Mouse (Mus musculus) kidney, embryonic 15.5 days (tissue): ENCODE measurements around the gene Btnl9. TPM values are rescaled to one million over a fixed set of nuclear protein-coding genes. Genes with fewer than 3 reads are reported as not detected.

Experiments
- ATAC-seq: fragments of 200-750 bp; cut with Nextera tagmentation; replicated peaks from 2 replicates; pipeline ENCODE4 v1.8.0; 2017; ENCODE audit warnings: moderate TSS enrichment; ENCODE audit not compliant: low FRiP score
- H3K27ac ChIP-seq: fragments of 300-500 bp; sonication (generic); 2 replicates; pipeline ENCODE4 v1.5.1; 2015; ENCODE audit warnings: mild to moderate bottlenecking, inconsistent platforms
- H3K27me3 ChIP-seq: fragments of 300-500 bp; sonication (generic); 2 replicates; pipeline ENCODE4 v1.6.1; 2015; ENCODE audit warnings: inconsistent platforms
- H3K36me3 ChIP-seq: fragments of 300-500 bp; sonication (generic); 2 replicates; pipeline ENCODE4 v1.6.1; 2015; ENCODE audit warnings: inconsistent platforms
- H3K4me1 ChIP-seq: fragments of 300-500 bp; sonication (generic); 2 replicates; pipeline ENCODE4 v1.6.1; 2015; ENCODE audit warnings: inconsistent platforms
- H3K4me2 ChIP-seq: fragments of 300-500 bp; sonication (generic); 2 replicates; pipeline ENCODE4 v1.6.1; 2015; ENCODE audit warnings: moderate library complexity, mild to moderate bottlenecking, inconsistent platforms
- H3K4me3 ChIP-seq: fragments of 300-500 bp; sonication (generic); replicated peaks from 2 replicates; pipeline ENCODE4 v1.5.1; 2015; ENCODE audit warnings: mild to moderate bottlenecking, inconsistent platforms
- H3K9ac ChIP-seq: fragments of 300-500 bp; sonication (generic); 2 replicates; pipeline ENCODE4 v1.6.1; 2015; ENCODE audit warnings: mild to moderate bottlenecking, inconsistent platforms
- H3K9me3 ChIP-seq: fragments of 300-500 bp; sonication (generic); replicated peaks from 2 replicates; pipeline ENCODE4 v1.6.1; 2016; ENCODE audit warnings: inconsistent platforms
- WGBS: fragments of 180-500 bp; shearing (Covaris S2); methylation state at CpG from one replicate; pipeline ENCODE4 v1.1.7; 2015; ENCODE audit warnings: mixed read lengths; 5-methylcytosine and 5-hydroxymethylcytosine counted together
- polyA plus RNA-seq: library from polyadenylated mRNA; unstranded; fragments of >200 nt; fragmentation: Nextera tagmentation; extraction: Ambion mirVana; gene quantifications from 2 replicates; pipeline ENCODE4 v1.2.1, GENCODE M21; 2015

Gene Btnl9
- polyA plus RNA-seq = 2.6 and 5.6 TPM in 2 replicates

DNA sequence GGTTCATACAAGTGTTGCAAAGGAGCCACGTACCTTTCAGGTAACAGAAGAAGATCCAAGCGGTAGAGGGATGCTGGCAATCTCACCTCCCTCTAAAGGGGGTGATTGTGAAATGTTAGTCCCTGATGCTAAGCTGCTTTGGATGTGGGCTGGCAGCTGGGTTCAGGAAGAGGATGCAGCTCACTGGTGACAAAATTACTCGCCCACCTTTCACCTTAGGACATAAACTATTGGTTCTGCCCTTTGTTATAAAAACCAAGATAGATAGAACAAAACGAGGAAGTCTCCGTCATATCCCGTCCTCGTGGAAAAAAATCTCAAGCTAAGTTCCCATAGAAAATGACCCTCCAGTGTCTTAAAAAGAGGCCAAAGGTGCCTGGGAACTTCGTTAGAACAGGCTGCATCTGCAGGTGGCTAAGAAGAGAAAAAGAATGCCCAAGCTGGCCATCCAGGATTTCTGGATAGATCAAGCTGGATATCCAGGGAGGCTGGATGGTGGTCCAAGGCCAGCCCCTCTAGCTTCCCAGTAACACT lies at the start of gene Btnl9:
Btnl9 (minus strand) TSS at position 205 of the 534 bp plus-strand sequence.
- no peak within 1 kb of the TSS for H3K9ac ChIP-seq
- peak within 1 kb of the TSS; percentile 38 for H3K27ac ChIP-seq
- no peak within 1 kb of the TSS; the same call in 1 of the 2 replicates for H3K4me2 ChIP-seq
- H3K9me3 ChIP-seq = no peaks in the 10 kb centered on the region
- H3K4me3 ChIP-seq = no peak within 1 kb of the TSS
- H3K4me1 ChIP-seq = 0 out of 2 replicates have a peak, but pooled peaks cover 3% of the 10 kb centered on the region
- no peak for ATAC-seq
- no peaks in the 10 kb centered on the region for H3K27me3 ChIP-seq
- H3K36me3 ChIP-seq = no peaks in the 10 kb centered on the region
- WGBS = 59% methylated on average over 8 of the region's 8 CpGs

DNA sequence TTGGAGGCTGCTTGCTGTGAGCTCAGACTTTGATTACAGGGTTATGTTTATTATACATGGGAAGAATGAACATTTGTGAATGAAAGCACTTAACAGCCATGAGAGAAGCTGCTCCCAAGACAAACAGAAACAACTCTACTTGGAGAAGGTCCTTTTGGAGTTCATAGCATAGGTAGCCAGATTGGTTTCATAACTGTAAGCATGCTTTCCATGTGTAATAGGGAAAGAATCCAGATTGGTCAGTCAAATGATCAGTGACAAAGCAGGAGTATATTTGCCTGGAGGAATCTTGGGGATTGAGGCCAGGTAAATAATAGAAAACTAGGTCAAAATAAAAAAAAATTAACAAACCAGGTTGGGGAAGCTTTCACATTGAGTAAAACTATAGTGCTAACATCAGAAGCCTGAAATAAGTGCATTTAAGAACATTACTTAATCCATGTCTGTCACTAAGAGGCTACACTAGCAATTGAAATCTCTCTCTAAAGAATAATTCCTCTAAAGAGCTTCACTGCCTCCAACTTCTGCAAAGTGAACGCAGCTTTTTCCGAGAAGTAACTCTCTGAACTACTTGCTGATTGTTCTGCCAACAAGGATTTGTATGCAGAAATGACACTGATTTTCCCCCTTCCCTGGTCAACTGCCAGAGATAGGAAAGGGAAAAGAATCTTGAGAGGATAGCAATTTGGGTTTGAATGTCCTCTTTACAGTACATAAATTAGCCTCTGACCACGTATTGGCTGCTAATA lies 48.7 kb upstream of the Btnl9 start:
- Histone ChIP-seq H3K27me3 (no peaks in the 10 kb centered on the region), H3K36me3 (no peaks in the 10 kb centered on the region), H3K9ac (no peak overlapping the region), H3K4me3 (no peak overlapping the region), H3K4me1 (no peaks in the 10 kb centered on the region), H3K9me3 (0 out of 2 replicates have a peak, but pooled peaks cover 3% of the 10 kb centered on the region), H3K4me2 (no peak overlapping the region), H3K27ac (no peak overlapping the region)
- no peak for ATAC-seq
- 67% methylated on average over 3 of the region's 3 CpGs for WGBS

DNA sequence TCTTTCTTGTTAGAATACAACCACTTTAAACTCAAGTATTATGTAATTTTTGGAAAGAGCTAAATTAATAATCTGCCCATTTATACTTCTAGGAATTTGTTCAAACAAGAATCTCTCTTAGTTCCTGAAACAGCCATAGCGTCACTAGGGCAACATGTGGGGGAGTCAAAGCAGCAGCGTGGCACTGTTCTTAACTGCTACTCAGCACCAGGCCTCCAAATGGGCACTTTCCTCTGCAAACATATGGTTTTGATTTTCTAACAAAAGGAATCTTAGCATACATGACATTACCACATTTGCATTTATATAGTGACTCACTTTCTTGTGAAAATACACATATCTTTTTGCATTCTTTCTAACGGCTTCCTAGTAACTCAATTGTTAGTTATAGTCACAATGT lies 45.8 kb upstream of the Btnl9 start:
- H3K4me3 ChIP-seq = no peak overlapping the region
- H3K36me3 ChIP-seq = no peaks in the 10 kb centered on the region
- WGBS = 67% methylated on average over 3 of the region's 3 CpGs

DNA sequence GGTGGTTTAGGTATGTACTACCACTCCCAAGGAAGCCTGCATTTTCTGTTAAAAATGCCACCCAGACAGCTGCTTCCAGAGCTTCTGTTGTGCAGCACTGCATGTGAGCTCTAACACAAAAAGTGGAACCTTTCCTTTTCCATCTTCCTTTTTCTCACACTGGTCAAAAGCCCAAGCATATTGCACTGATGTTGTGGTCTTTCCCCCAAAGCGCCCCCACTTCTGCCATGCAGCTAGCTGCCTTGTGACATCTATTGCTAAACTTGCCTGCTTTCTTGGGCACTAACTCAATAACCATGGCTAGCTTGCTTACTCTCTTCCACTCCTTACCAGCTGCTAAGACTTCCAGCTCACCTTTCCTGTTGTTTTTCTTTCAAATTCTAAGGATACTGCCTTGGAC lies 37.5 kb upstream of the Btnl9 start:
- H3K27me3 ChIP-seq = no peaks in the 10 kb centered on the region
- peaks cover 7% of the 10 kb centered on the region; the same call in 1 of the 2 replicates for H3K36me3 ChIP-seq
- no peak overlapping the region for H3K9ac ChIP-seq
- no peak overlapping the region for H3K27ac ChIP-seq
- ATAC-seq = no peak
- no peak overlapping the region for H3K4me2 ChIP-seq
- H3K9me3 ChIP-seq = no peaks in the 10 kb centered on the region
- 67% methylated on average over 1 of the region's 1 CpGs for WGBS
- no peaks in the 10 kb centered on the region for H3K4me1 ChIP-seq
- H3K4me3 ChIP-seq = no peak overlapping the region

More for the DNA sequence above, 45.8 kb upstream of the Btnl9 start:
- Histone ChIP-seq H3K4me1 (no peaks in the 10 kb centered on the region), H3K9me3 (no peaks in the 10 kb centered on the region), H3K27me3 (no peaks in the 10 kb centered on the region), H3K4me2 (no peak overlapping the region), H3K9ac (no peak overlapping the region), H3K27ac (no peak overlapping the region)
- no peak for ATAC-seq

DNA sequence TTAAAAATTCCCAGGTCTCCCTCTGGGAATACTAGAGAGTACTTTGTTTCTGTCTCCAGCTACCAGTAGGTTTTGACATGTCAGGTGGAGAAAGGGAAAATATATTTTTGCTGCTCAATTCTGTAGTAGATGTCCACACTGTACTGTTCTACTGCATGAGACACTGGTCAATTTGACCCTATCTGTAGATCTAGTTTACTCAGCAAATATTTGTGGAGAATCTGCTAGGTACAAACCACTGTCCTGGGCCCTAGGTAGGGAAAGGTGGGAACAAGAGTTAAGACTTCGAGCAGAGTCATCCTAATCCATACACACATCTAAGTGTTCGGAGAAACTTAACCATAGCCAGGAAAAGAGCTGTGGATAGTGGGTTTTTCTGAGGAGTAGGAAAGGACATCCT lies 32.3 kb upstream of the Btnl9 start:
- H3K27me3 ChIP-seq = no peaks in the 10 kb centered on the region
- no peak overlapping the region for H3K4me2 ChIP-seq
- WGBS = 90% methylated on average over 2 of the region's 2 CpGs
- no peak overlapping the region for H3K4me3 ChIP-seq
- H3K27ac ChIP-seq = no peak overlapping the region
- H3K9ac ChIP-seq = no peak overlapping the region
- no peaks in the 10 kb centered on the region for H3K9me3 ChIP-seq
- no peak for ATAC-seq
- H3K4me1 ChIP-seq = no peaks in the 10 kb centered on the region
- H3K36me3 ChIP-seq = peaks cover 46% of the 10 kb centered on the region

DNA sequence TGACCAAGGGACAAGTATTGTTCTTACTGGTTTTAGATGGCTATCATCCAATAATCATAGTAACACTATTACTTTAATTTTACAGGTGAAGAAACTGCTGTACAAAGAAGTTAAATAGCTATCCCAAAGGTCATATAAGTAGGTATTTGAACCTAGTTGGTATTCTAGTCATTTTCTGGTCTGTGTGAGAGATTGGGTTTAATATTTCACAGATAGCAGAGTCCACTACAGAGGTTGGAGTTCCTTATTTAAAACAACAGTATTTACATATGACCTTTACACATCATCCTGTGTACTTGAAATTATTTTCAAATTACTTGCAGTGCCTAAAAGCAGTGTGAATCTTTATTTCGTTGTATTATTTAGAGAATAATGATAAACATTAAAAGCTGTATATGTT lies 26.5 kb upstream of the Btnl9 start:
- Histone ChIP-seq H3K36me3 (peaks cover 44% of the 10 kb centered on the region), H3K27ac (no peak overlapping the region)
- 89% methylated on average over 1 of the region's 1 CpGs for WGBS

DNA sequence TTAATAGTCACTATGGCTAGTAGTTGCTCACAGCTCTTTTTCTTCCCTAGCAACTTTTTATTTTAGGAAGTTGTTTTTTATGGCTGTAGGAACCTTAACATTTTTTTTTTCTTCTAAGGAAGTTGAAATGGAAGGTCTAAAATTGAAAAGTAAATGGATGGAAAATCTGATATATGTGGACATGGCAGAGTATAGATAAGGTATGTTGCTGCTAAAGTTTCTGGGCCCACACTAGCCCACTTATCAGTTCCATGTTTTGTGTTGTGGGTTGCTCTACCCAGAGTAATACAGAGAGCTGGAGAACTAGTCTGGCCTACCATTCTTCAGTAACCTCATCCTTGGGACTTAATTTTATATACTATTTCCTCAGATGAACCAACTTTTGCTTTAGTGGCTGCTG lies 25.6 kb upstream of the Btnl9 start:
- H3K9me3 ChIP-seq = no peaks in the 10 kb centered on the region
- no peak overlapping the region for H3K9ac ChIP-seq
- H3K4me2 ChIP-seq = no peak overlapping the region
- no peak overlapping the region for H3K4me3 ChIP-seq
- no peak for ATAC-seq
- no peaks in the 10 kb centered on the region for H3K27me3 ChIP-seq
- no peaks in the 10 kb centered on the region for H3K4me1 ChIP-seq
- peaks cover 47% of the 10 kb centered on the region for H3K36me3 ChIP-seq
- H3K27ac ChIP-seq = no peak overlapping the region

More for the DNA sequence above, 26.5 kb upstream of the Btnl9 start:
- Histone ChIP-seq H3K4me2 (no peak overlapping the region), H3K9me3 (no peaks in the 10 kb centered on the region), H3K4me1 (no peaks in the 10 kb centered on the region), H3K9ac (no peak overlapping the region), H3K4me3 (no peak overlapping the region), H3K27me3 (no peaks in the 10 kb centered on the region)
- ATAC-seq = no peak

DNA sequence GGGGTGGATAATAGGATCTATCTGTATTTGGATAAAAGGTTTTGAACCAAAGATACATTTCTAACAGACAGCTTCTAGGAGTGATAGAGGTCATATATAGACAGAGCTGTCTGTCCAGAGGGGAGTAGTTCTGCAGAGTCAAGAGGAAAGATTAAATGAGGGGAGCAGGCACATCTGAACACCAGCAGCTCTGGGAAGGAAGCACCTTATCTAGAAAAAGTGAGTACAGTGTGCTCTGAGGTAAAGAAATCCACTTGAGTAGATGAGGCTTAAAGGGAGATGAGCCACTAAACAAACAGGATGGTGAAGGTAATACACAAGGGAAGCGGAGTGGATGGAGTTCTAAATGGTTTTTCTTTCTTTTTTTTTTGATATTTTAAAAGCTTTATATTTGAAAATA lies 20.5 kb upstream of the Btnl9 start:
- WGBS = 96% methylated on average over 1 of the region's 1 CpGs
- Histone ChIP-seq H3K9ac (no peak overlapping the region), H3K4me1 (peaks cover 9% of the 10 kb centered on the region), H3K4me2 (no peak overlapping the region), H3K4me3 (no peak overlapping the region), H3K9me3 (no peaks in the 10 kb centered on the region), H3K27me3 (no peaks in the 10 kb centered on the region), H3K36me3 (peaks cover 16% of the 10 kb centered on the region), H3K27ac (no peak overlapping the region)
- ATAC-seq = no peak

DNA sequence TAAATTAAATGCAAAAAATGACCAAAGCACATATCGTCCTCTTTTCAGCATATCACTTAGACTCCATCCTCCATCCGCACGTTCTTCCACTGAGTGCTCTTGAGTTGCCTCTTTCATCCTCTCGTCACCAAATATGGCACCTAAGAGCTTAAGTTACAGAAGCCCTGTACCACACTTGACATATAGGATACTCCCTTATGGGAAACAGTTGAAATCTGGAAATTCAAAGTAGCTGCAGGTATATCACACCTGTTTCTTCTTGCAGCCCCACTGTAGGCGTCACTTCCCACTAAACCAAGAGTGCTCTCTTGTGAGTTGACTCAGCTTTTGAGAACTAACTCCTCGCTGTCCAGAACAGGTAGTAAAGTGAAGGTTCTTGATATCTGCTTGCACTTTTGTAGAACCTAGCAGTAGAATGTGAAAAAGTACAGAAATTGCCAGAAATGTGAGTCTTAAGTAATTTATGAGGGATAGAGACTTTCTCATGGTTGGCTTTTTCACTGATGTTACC lies 18.2 kb upstream of the Btnl9 start:
- H3K9ac ChIP-seq = no peak overlapping the region
- 0 out of 2 replicates have a peak overlapping the region, but pooled peaks have one; percentile 0 for H3K4me3 ChIP-seq
- ATAC-seq = no peak
- no peaks in the 10 kb centered on the region for H3K9me3 ChIP-seq
- 79% methylated on average over 6 of the region's 6 CpGs for WGBS
- H3K4me2 ChIP-seq = peak overlapping the region; percentile 70
- peaks cover 16% of the 10 kb centered on the region for H3K36me3 ChIP-seq
- H3K4me1 ChIP-seq = peaks cover 16% of the 10 kb centered on the region
- H3K27me3 ChIP-seq = no peaks in the 10 kb centered on the region
- no peak overlapping the region for H3K27ac ChIP-seq

DNA sequence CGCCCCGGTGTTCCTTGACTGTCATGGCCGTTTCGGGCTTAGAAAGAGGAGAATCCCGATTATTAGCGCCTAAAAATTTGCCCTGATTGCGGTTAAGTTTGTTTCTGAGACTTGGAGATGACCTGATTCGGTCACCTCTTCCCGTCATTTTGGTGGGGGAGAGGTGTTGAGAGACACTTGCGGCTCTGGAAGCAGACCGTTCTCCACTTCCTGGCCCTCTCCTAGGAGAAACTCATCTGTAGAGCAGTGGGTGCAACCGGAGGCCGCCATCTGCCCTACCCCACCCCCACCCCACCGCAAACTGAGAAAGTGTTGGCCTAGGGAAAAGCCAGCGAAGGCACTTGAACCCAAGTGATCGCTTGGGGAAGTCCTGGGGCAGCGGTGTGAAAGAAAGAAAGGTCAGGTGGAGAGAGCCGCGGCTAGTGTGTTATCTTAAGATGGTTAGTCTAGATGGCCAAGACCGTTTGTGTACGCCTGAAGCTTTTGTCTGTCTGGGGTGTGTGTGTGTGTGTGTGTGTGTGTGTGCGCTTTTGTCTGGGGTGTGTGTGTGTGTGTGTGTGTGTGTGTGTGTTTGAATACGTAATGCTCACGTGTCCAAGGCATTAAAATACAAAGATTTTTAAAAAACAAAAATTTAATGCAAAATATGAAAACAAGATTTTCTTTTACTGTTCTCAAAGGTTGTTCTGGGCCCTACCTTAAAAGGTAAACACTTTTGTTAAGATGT lies 17.0 kb upstream of the Btnl9 start:
- Histone ChIP-seq H3K4me3 (peak overlapping the region; percentile 88), H3K36me3 (peaks cover 16% of the 10 kb centered on the region), H3K9ac (peak overlapping the region; percentile 97), H3K27me3 (no peaks in the 10 kb centered on the region), H3K4me1 (peaks cover 16% of the 10 kb centered on the region), H3K4me2 (peak overlapping the region; percentile 70), H3K9me3 (no peaks in the 10 kb centered on the region), H3K27ac (peak overlapping the region; percentile 100)
- WGBS = under 1% methylated on average over 24 of the region's 24 CpGs
- peak; percentile 83 for ATAC-seq

DNA sequence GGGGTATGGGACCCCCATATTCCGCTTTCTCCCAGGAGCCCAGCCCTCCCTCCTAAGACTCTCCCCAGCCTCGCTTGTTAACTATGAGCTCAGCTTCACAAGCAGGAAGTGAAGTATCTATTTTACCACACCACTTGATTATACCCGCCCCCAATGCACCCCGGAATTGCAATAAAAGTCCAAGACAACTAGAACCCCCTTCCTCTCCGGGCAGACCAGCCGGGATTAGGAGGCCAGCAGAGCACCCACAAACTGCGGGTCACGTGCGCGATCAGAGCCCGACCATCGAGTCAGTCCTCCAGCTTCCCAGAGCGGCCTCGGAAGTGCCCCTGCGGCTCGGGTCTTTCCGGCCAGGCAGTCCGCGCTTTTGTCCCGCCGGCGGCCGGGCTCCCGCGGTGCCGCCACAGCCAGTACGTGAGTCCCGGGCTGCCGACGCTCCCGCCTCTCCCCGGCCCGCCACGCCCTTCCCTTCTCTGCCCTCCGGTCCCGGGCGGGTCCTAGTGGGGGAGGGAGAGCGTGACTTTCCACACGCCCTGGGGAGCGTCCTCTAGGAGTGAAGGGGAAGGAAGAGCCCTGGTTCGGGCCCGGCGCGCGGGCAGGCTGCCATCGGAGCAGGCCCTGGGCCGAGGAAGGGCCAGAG lies 16.3 kb upstream of the Btnl9 start, which contains the start of gene Zfp62:
Zfp62 (plus strand) TSS at position 164 of the 640 bp plus-strand sequence.
- Histone ChIP-seq H3K4me3 (peak within 1 kb of the TSS; percentile 88), H3K4me2 (peak within 1 kb of the TSS; percentile 70), H3K36me3 (peaks cover 16% of the 10 kb centered on the region), H3K27ac (peak within 1 kb of the TSS; percentile 100), H3K9me3 (no peaks in the 10 kb centered on the region), H3K4me1 (peaks cover 16% of the 10 kb centered on the region), H3K9ac (peak within 1 kb of the TSS; percentile 97), H3K27me3 (no peaks in the 10 kb centered on the region)
- under 1% methylated on average over 46 of the region's 47 CpGs for WGBS
- ATAC-seq = peak; percentile 92
